Mouse (Mus musculus) monocyte, adult 5-6 weeks (primary cell): ENCODE results near the gene Emc8. TPM values are rescaled to one million over a fixed set of nuclear protein-coding genes. Genes with fewer than 3 reads are reported as not detected.

Source experiments
- ATAC-seq: fragments of 153-309, 156-312 bp; replicated peaks from 2 replicates; pipeline ENCODE4 v1.8.0; 2017; ENCODE audit warnings: mild to moderate bottlenecking; ENCODE audit not compliant: low TSS enrichment, insufficient number of reproducible peaks, severe bottlenecking, poor library complexity, low FRiP score
- total RNA-seq: library from RNA; stranded (forward); fragments of 200-1000, 200-491, 200-594 nt; gene quantifications from 3 replicates; pipeline ENCODE4 v1.2.3, GENCODE M21; 2017

Emc8 gene
- total RNA-seq, 1 experiment from 2014 or later: 40.3 TPM

- ATAC-seq: no peak
Measured at GRCm38 (mm10) chr8:120619235-120620180, 48.9 kb downstream of the Emc8 start.

- peak; percentile 74 for ATAC-seq
Measured at GRCm38 (mm10) chr8:120618110-120618509, 50.3 kb downstream of the Emc8 start.

GRCm38 (mm10) chr8:120616663-120617626, 51.4 kb downstream of the Emc8 start:
- ATAC-seq: no peak

GRCm38 (mm10) chr8:120614491-120614890, 53.9 kb downstream of the Emc8 start:
- ATAC-seq: no peak

- ATAC-seq: no peak
Measured at GRCm38 (mm10) chr8:120610824-120611223, 57.5 kb downstream of the Emc8 start.

GRCm38 (mm10) chr8:120607885-120608284, 60.5 kb downstream of the Emc8 start:
- no peak; the same call in 1 of the 2 replicates for ATAC-seq

- no peak for ATAC-seq
Measured at GRCm38 (mm10) chr8:120607460-120607859, 60.9 kb downstream of the Emc8 start.

Other genes starting within 250 kb of the Emc8 start
- gene Gins2, start 79.3 kb downstream of the Emc8 start, total RNA-seq: 1.1 to 3.2 TPM (median 1.3 TPM) in 3 replicates
- gene 1190005I06Rik, start 20.9 kb downstream of the Emc8 start, total RNA-seq: not detected in 3 replicates
- gene Gm27021, start 494 bp downstream of the Emc8 start, total RNA-seq: not detected in 3 replicates
- 315 to 382 TPM (median 356 TPM) in 3 replicates for gene Cox4i1, start 351 bp downstream of the Emc8 start, total RNA-seq
- gene Irf8, start 67.8 kb upstream of the Emc8 start, total RNA-seq: 235 to 408 TPM (median 258 TPM) in 3 replicates